Mouse (Mus musculus): Measurements from ENCODE around the gene F12.

GRCm38 (mm10) chr13:55464027-55464884, 37.7 kb upstream of the F12 start, which contains the start of gene Prr7:
- TF ChIP-seq ZNF384 (IDR thresholded peaks at IDR 0.05; ENCODE audit: low read depth, low read length), result no peak
- TF ChIP-seq EP300 (IDR thresholded peaks at IDR 0.05; ENCODE audit: low read depth in 1 of 2, low read length in 2 of 2), result no peak
- TF ChIP-seq BHLHE40 (IDR thresholded peaks at IDR 0.05; ENCODE audit: borderline replicate concordance, low read depth, low read length), result no peak
- no peak for TF ChIP-seq MAZ (IDR thresholded peaks at IDR 0.05; ENCODE audit: low read depth, low read length)

Data from MEL (cell line).